Mouse (Mus musculus): ENCODE results near the gene Baz2a. TPM values are rescaled to one million over a fixed set of nuclear protein-coding genes. Genes with fewer than 3 reads are reported as not detected.
"Not testable (repeated sequence)": the region's sequence is repeated elsewhere in the genome, so short reads cannot be mapped to it uniquely, and the experiment has no call there.

The Baz2a gene
- polyA plus RNA-seq, 1 experiment: 53.8 TPM

DNA sequence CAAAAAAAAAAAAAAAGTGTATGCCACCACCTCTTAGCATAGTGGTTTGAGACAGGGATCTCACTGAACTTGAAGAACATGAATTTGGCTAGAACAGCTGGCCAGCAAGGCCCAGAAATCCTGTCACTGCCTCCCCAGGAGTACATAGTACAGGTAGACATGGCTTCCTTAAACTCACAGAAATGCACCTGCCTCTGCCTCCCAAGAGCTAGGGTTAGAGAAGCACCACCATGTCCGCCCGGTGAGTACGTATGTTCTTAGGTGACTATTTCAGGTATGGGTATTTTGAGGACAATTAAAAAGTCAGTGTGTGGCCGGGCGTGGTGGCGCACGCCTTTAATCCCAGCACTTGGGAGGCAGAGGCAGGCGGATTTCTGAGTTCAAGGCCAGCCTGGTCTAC lies 38.4 kb upstream of the Baz2a start:
- WGBS: 96% methylated on average over 8 of the region's 8 CpGs
- Histone ChIP-seq H3K4me1 (ENCODE audit: control insufficient read depth, insufficient read depth, low read length) (no peaks in the 10 kb centered on the region), H3K4me3 (ENCODE audit: insufficient read depth, low read depth, low read length) (no peak overlapping the region), H3K27ac (ENCODE audit: insufficient read depth, low read depth, low read length) (no peak overlapping the region)
- TF ChIP-seq CTCF (IDR thresholded peaks at IDR 0.05; ENCODE audit: insufficient read depth, low read depth, low read length) (no peak), POLR2A (IDR thresholded peaks at IDR 0.05; ENCODE audit: insufficient read depth, low read depth, low read length) (no peak)

GRCm38 (mm10) chr10:128058184-128058583 lies 33.2 kb upstream of the Baz2a start:
- TF ChIP-seq POLR2A (IDR thresholded peaks at IDR 0.05; ENCODE audit: insufficient read depth, low read depth, low read length): no peak
- no peak for TF ChIP-seq CTCF (IDR thresholded peaks at IDR 0.05; ENCODE audit: insufficient read depth, low read depth, low read length)
- H3K4me1 ChIP-seq (ENCODE audit: control insufficient read depth, insufficient read depth, low read length): peaks cover 5% of the 10 kb centered on the region; the same call in 1 of the 2 replicates
- H3K4me3 ChIP-seq (ENCODE audit: insufficient read depth, low read depth, low read length): peak overlapping the region; percentile 65
- under 1% methylated on average over 18 of the region's 18 CpGs for WGBS
- peak overlapping the region; percentile 89 for H3K27ac ChIP-seq (ENCODE audit: insufficient read depth, low read depth, low read length)

DNA sequence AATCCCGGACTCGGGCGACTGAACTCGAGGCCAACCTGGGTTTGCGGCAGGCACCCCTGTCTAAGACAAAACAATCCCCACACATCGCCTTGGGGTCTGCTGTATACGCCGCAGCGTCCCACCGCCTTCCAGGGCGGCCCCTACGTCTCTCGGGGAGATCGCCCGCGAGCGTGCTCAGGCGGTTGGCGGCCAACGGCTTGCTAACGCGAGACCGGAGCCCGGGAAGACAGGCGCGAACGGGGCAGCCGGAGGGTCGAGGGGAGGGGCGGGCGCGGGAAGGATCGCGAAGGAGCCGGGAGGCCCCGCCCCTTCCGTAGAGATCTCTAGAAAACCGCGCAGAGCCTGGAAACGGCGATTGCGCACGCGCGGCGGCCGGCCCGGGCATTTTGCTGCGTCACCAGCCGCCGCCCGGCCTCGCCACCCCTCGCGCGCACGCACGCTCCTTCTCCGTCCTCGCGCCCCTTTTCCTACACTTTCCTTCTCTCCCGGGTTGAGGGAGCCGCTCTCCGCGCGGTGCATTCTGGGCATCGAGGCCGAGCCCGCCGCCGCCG lies 32.7 kb upstream of the Baz2a start, which contains the start of gene Ptges3:
Gene Ptges3 (plus strand): TSS at position 354 of the 551 bp plus-strand sequence.
- Histone ChIP-seq H3K4me1 (ENCODE audit: control insufficient read depth, insufficient read depth, low read length) (peaks cover 5% of the 10 kb centered on the region; the same call in 1 of the 2 replicates), H3K27ac (ENCODE audit: insufficient read depth, low read depth, low read length) (peak within 1 kb of the TSS; percentile 89), H3K4me3 (ENCODE audit: insufficient read depth, low read depth, low read length) (peak within 1 kb of the TSS; percentile 65)
- under 1% methylated on average over 64 of the region's 72 CpGs for WGBS
- TF ChIP-seq CTCF (IDR thresholded peaks at IDR 0.05; ENCODE audit: insufficient read depth, low read depth, low read length): no peak
- peak; percentile 78 for TF ChIP-seq POLR2A (IDR thresholded peaks at IDR 0.05; ENCODE audit: insufficient read depth, low read depth, low read length)

DNA sequence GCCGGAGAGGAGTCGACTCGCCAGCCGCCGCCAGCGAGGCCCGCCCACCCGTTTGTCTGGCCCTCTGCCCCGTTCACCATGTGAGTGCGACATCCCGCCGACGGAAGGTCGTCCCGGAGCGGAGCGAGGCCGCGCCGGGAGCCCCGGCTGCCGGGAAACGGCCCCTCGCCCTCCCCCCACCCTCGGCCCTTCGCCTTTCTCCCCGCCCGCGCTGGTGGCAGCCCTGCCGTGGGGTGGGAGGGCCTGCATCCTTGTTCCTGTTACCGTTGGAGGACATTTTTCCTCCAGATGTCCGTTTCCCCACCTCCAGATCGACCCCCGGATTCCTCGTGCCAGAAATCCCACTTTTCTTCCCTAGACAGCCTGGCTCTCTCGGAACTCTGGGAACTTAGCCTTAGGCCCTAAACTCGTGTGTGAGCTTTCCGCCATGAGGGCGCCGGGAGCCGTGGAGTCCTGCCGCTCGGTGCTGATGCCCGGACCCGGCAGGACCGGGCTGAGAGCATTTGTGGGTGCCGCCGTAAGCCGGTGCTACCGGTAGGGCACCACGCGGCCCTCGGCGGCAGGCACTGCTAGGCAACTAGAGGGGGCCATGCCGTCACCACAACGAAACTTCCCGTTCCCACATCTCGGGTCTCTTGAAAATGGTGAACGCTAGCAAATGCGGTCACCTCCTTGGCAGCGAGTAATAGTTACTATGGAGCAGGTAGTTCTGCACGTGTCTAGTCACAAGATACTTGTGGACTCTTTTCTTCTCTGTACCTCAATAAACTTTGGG lies 32.0 kb upstream of the Baz2a start:
- WGBS: under 1% methylated on average over 62 of the region's 62 CpGs
- H3K27ac ChIP-seq (ENCODE audit: insufficient read depth, low read depth, low read length): peak overlapping the region; percentile 61
- peak overlapping the region; percentile 65 for H3K4me3 ChIP-seq (ENCODE audit: insufficient read depth, low read depth, low read length)
- peaks cover 5% of the 10 kb centered on the region; the same call in 1 of the 2 replicates for H3K4me1 ChIP-seq (ENCODE audit: control insufficient read depth, insufficient read depth, low read length)
- TF ChIP-seq POLR2A (IDR thresholded peaks at IDR 0.05; ENCODE audit: insufficient read depth, low read depth, low read length) (no peak), CTCF (IDR thresholded peaks at IDR 0.05; ENCODE audit: insufficient read depth, low read depth, low read length) (no peak)

- TF ChIP-seq POLR2A (IDR thresholded peaks at IDR 0.05; ENCODE audit: insufficient read depth, low read depth, low read length): no peak
- TF ChIP-seq CTCF (IDR thresholded peaks at IDR 0.05; ENCODE audit: insufficient read depth, low read depth, low read length): no peak
- 87% methylated on average over 5 of the region's 5 CpGs for WGBS
- no peak overlapping the region for H3K4me3 ChIP-seq (ENCODE audit: insufficient read depth, low read depth, low read length)
- H3K27ac ChIP-seq (ENCODE audit: insufficient read depth, low read depth, low read length): no peak overlapping the region
- H3K4me1 ChIP-seq (ENCODE audit: control insufficient read depth, insufficient read depth, low read length): peaks cover 5% of the 10 kb centered on the region; the same call in 1 of the 2 replicates
Observed at GRCm38 (mm10) chr10:128061109-128061508, 30.3 kb upstream of the Baz2a start.

DNA sequence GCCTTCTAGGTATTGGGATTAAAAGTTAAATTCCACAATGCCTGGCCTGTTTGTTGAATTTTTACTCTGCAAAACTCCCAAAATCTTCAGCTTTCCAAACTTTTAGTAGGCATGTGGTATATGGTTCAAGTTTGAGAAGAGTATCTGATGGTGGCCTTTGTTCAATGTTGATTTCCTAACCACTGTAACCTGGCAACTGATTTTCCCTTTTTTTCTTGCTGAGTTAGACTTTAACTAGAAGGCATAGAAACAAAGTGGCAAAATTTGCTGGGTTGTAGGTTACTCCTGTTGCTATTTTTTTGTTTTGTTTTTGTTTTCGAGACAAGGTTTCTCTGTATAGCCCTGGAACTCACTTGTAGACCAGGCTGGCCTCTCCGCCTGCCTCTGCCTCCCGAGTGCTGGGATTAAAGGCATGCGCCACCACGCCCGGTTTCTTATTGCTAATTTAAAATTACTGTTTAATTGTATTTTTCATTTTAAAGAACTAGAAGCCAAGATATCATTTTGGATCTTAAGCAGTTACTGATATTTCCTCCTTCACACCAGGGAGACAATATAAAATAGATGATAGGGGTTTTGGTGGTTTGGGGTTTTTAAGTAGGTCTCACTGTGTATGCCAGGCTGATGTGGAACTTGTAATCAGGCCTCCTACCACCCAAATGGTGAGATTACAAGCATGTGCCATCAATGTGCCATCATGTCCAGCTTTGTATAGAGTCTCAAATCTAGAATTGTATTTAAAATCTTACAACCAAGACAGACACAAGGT lies 29.0 kb upstream of the Baz2a start:
- WGBS: 93% methylated on average over 6 of the region's 6 CpGs
- no peak for TF ChIP-seq POLR2A (IDR thresholded peaks at IDR 0.05; ENCODE audit: insufficient read depth, low read depth, low read length)
- TF ChIP-seq CTCF (IDR thresholded peaks at IDR 0.05; ENCODE audit: insufficient read depth, low read depth, low read length): no peak
- H3K27ac ChIP-seq (ENCODE audit: insufficient read depth, low read depth, low read length): no peak overlapping the region

DNA sequence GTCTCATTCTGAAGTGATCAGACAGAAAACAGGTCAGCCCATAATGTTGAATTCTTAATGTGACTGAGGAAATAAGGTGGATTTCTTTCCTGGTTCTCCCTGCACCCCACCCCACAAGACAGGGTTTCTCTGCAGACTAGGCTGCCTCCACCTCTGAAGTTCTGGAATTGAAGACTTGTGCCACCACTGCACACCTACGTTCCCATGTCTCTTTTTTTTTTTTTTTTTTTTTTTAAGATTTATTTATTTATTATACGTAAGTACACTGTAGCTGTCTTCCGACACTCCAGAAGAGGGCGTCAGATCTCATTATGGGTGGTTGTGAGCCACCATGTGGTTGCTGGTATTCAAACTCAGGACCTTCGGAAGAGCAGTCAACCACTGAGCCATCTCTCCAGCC lies 25.3 kb upstream of the Baz2a start:
- no peak overlapping the region for H3K27ac ChIP-seq (ENCODE audit: insufficient read depth, low read depth, low read length)
- peaks cover 1% of the 10 kb centered on the region; the same call in 1 of the 2 replicates for H3K4me1 ChIP-seq (ENCODE audit: control insufficient read depth, insufficient read depth, low read length)
- 63% methylated on average over 5 of the region's 5 CpGs for WGBS
- H3K4me3 ChIP-seq (ENCODE audit: insufficient read depth, low read depth, low read length): no peak overlapping the region
- no peak for TF ChIP-seq CTCF (IDR thresholded peaks at IDR 0.05; ENCODE audit: insufficient read depth, low read depth, low read length)
- no peak for TF ChIP-seq POLR2A (IDR thresholded peaks at IDR 0.05; ENCODE audit: insufficient read depth, low read depth, low read length)

More for the DNA sequence above, 29.0 kb upstream of the Baz2a start:
- H3K4me3 ChIP-seq (ENCODE audit: insufficient read depth, low read depth, low read length): no peak overlapping the region
- peaks cover 5% of the 10 kb centered on the region; the same call in 1 of the 2 replicates for H3K4me1 ChIP-seq (ENCODE audit: control insufficient read depth, insufficient read depth, low read length)

DNA sequence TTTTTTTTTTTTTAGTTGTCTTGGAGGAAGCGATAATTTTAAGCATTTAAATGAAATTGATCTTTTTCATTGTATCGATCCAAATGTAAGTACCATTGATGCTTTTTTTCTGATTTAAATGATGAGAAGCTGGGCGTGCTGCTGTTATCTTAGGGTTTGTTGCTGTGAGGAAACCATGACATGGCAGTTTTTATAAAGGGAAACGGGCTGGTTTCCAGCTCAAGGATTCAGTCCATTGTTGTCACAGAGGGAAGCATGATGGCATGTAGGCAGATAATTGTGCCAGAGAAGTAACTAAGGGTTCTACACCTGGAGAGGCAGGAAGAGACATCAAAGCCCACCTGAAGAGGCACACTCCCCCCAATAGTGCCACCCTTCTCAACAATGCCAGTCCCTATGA lies 22.2 kb upstream of the Baz2a start:
- Histone ChIP-seq H3K4me3 (ENCODE audit: insufficient read depth, low read depth, low read length) (no peak overlapping the region), H3K4me1 (ENCODE audit: control insufficient read depth, insufficient read depth, low read length) (no peaks in the 10 kb centered on the region), H3K27ac (ENCODE audit: insufficient read depth, low read depth, low read length) (no peak overlapping the region)
- TF ChIP-seq POLR2A (IDR thresholded peaks at IDR 0.05; ENCODE audit: insufficient read depth, low read depth, low read length) (no peak), CTCF (IDR thresholded peaks at IDR 0.05; ENCODE audit: insufficient read depth, low read depth, low read length) (no peak)
- WGBS: 83% methylated on average over 4 of the region's 4 CpGs

DNA sequence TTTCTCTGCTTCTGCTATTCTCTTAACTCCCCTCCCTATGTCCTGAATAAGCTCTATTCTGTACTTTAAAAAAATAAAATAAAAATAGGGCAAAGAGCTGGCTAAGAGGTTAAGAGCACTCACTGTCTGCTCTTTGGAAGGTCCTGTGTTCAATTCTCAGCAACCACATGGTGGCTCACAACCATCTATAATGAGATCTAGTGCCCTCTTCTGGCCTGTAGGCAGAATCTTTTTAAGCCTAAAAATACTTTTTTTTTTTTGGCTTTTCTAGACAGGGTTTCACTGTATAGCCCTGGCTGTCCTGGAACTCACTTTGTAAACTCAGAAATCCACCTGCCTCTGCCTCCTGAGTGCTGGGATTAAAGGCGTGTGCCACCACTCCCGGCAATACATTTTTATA lies 20.9 kb upstream of the Baz2a start:
- H3K4me1 ChIP-seq (ENCODE audit: control insufficient read depth, insufficient read depth, low read length); H3K27ac ChIP-seq (ENCODE audit: insufficient read depth, low read depth, low read length); H3K4me3 ChIP-seq (ENCODE audit: insufficient read depth, low read depth, low read length): not testable (repeated sequence)
- 96% methylated on average over 2 of the region's 2 CpGs for WGBS

- not testable (repeated sequence) for H3K4me3 ChIP-seq (ENCODE audit: insufficient read depth, low read depth, low read length); H3K27ac ChIP-seq (ENCODE audit: insufficient read depth, low read depth, low read length); H3K4me1 ChIP-seq (ENCODE audit: control insufficient read depth, insufficient read depth, low read length)
- WGBS: 91% methylated on average over 5 of the region's 5 CpGs
Observed at GRCm38 (mm10) chr10:128078269-128078668, 13.1 kb upstream of the Baz2a start.

Data from olfactory bulb, adult 2 months (tissue).